Mouse (Mus musculus) stomach, embryonic 16.5 days (tissue): ENCODE data around the gene Ndufb10. TPM values are rescaled to one million over a fixed set of nuclear protein-coding genes. Genes with fewer than 3 reads are reported as not detected.
A peak's percentile ranks its signal among the peaks of the same experiment; 100 is the strongest.

Source experiments
- ATAC-seq: fragments of 200-750 bp; cut with Nextera tagmentation; 2 replicates; pipeline ENCODE4 v1.8.0; 2017; ENCODE audit warnings: moderate number of reproducible peaks, moderate TSS enrichment; ENCODE audit not compliant: insufficient read depth, low FRiP score
- H3K27ac ChIP-seq: fragments of 300-500 bp; sonication (generic); 2 replicates; pipeline ENCODE4 v1.5.1; 2014; ENCODE audit warnings: low read length
- H3K27me3 ChIP-seq: fragments of 300-500 bp; sonication (generic); 2 replicates; pipeline ENCODE4 v1.6.1; 2014; ENCODE audit warnings: low read length, control low read depth, mixed read lengths; ENCODE audit not compliant: control insufficient read depth, insufficient read depth
- H3K36me3 ChIP-seq: fragments of 300-500 bp; sonication (generic); 2 replicates; pipeline ENCODE4 v1.6.1; 2014; ENCODE audit warnings: low read length; ENCODE audit not compliant: control insufficient read depth, insufficient read depth
- H3K4me1 ChIP-seq: fragments of 300-500 bp; sonication (generic); 2 replicates; pipeline ENCODE4 v1.6.1; 2014; ENCODE audit warnings: low read length, control low read depth, mixed read lengths; ENCODE audit not compliant: control insufficient read depth, insufficient read depth
- H3K4me2 ChIP-seq: fragments of 300-500 bp; sonication (generic); 2 replicates; pipeline ENCODE4 v1.6.1; 2014; ENCODE audit warnings: low read depth, low read length, mixed read lengths
- H3K4me3 ChIP-seq: fragments of 300-500 bp; sonication (generic); replicated peaks from 2 replicates; pipeline ENCODE4 v1.5.1; 2014; ENCODE audit warnings: mild to moderate bottlenecking, low read length
- H3K9ac ChIP-seq: fragments of 300-500 bp; sonication (generic); 2 replicates; pipeline ENCODE4 v1.6.1; 2014; ENCODE audit warnings: low read length
- H3K9me3 ChIP-seq: fragments of 300-500 bp; sonication (generic); replicated peaks from 2 replicates; pipeline ENCODE4 v1.6.1; 2016; ENCODE audit warnings: low read length, control low read depth; ENCODE audit not compliant: control insufficient read depth
- WGBS: fragments of 180-500 bp; shearing (Covaris S2); extraction: QIAGEN DNeasy Blood & Tissue Kit; methylation state at CpG from one replicate; pipeline ENCODE4 v1.1.7; 2014; 5-methylcytosine and 5-hydroxymethylcytosine counted together
- polyA plus RNA-seq: library from polyadenylated mRNA; unstranded; fragments of >200 nt; fragmentation: Nextera tagmentation; extraction: Ambion mirVana; gene quantifications from 2 replicates; pipeline ENCODE4 v1.2.1, GENCODE M21; 2015

Gene Ndufb10
- polyA plus RNA-seq, 1 experiment from 2014 or later = 246 TPM

- Histone ChIP-seq H3K9ac (peak within 1 kb of the TSS; percentile 95), H3K9me3 (no peaks in the 10 kb centered on the region), H3K27me3 (no peaks in the 10 kb centered on the region), H3K4me2 (peak within 1 kb of the TSS; percentile 48), H3K4me3 (peak within 1 kb of the TSS; percentile 94), H3K4me1 (peaks cover 14% of the 10 kb centered on the region), H3K27ac (no peak within 1 kb of the TSS), H3K36me3 (0 out of 2 replicates have a peak, but pooled peaks cover 3% of the 10 kb centered on the region)
- ATAC-seq = no peak
- WGBS = 91% methylated on average over 4 of the region's 4 CpGs
These were observed 6.3 kb downstream of the Ndufb10 start, which contains the start of the genes Rnf151 and Rps2 for GRCm38 (mm10) chr17:24717943-24718342. TSS of gene Rnf151 (minus strand) at chr17:24718063. TSS of gene Rps2 (plus strand) at chr17:24718116.

GRCm38 (mm10) chr17:24716166-24716682 is 8.1 kb downstream of the Ndufb10 start:
- Histone ChIP-seq H3K27ac (no peak overlapping the region), H3K27me3 (no peaks in the 10 kb centered on the region), H3K9me3 (no peaks in the 10 kb centered on the region), H3K36me3 (0 out of 2 replicates have a peak, but pooled peaks cover 3% of the 10 kb centered on the region), H3K4me1 (peaks cover 2% of the 10 kb centered on the region; the same call in 1 of the 2 replicates), H3K4me2 (no peak overlapping the region), H3K4me3 (no peak overlapping the region), H3K9ac (no peak overlapping the region)
- no peak for ATAC-seq
- 97% methylated on average over 15 of the region's 15 CpGs for WGBS

GRCm38 (mm10) chr17:24715556-24715955 is 8.7 kb downstream of the Ndufb10 start:
- Histone ChIP-seq H3K36me3 (0 out of 2 replicates have a peak, but pooled peaks cover 3% of the 10 kb centered on the region), H3K4me3 (no peak overlapping the region), H3K9ac (no peak overlapping the region), H3K27me3 (no peaks in the 10 kb centered on the region), H3K9me3 (no peaks in the 10 kb centered on the region), H3K27ac (no peak overlapping the region), H3K4me2 (no peak overlapping the region), H3K4me1 (no peaks in the 10 kb centered on the region)
- 75% methylated on average over 6 of the region's 6 CpGs for WGBS
- ATAC-seq = no peak

DNA sequence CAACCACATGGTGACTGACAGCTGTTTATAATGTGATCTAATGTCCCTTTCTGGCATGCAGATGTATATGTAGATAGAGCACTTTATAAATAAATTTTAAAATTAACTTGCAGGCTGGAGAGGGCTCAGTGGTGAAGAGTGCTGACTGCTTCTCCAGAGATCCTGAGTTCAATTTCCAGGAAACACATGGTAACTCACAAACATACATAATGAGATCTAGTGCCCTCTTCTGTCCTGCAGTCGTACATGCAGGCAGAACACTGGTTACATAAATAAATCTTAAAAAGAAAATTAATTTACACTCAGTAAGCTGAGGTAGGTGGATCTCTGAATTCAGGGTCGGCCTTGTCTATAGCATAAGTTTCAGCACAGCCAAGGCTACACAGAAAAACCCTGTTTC is 15.6 kb downstream of the Ndufb10 start:
- peaks cover 16% of the 10 kb centered on the region; the same call in 1 of the 2 replicates for H3K4me1 ChIP-seq
- H3K9me3 ChIP-seq = no peaks in the 10 kb centered on the region
- H3K27ac ChIP-seq = no peak overlapping the region
- ATAC-seq = no peak
- no peak overlapping the region for H3K4me2 ChIP-seq
- H3K4me3 ChIP-seq = 0 out of 2 replicates have a peak overlapping the region, but pooled peaks have one; percentile 78
- 27% methylated on average over 2 of the region's 2 CpGs for WGBS
- peaks cover 9% of the 10 kb centered on the region; the same call in 1 of the 2 replicates for H3K36me3 ChIP-seq
- no peaks in the 10 kb centered on the region for H3K27me3 ChIP-seq
- H3K9ac ChIP-seq = no peak overlapping the region

DNA sequence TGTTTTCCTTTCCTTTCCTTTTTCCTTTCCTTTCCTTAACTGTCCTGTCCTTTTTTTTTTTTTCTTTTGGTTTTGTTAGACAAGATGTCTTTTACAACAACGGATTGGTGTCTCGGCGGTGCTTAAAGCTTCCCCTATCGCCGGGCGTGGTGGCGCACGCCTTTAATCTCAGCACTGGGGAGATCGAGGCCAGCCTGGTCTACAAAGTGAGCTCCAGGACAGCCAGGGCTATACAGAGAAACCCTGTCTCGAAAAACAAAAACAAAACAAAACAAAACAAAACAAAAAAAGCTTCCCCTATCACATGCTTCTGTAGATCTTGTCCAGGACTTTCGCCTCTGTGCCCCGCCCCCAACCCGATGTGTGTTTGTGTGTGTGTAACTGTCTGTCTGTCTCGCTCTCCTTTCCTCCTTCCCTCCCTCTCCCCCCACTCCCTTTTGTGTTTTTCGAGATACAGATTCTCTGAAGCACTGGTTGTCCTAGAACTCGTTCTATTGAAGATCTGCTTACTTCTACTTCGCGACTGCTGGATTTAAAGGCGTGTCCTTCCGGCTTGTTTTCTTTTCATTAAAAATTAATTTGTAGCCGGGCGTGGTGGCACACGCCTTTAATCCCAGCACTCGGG is 16.4 kb downstream of the Ndufb10 start:
- Histone ChIP-seq H3K9ac (peak overlapping the region; percentile 81), H3K27ac (peak overlapping the region; percentile 78; the same call in 1 of the 2 replicates), H3K36me3 (peaks cover 11% of the 10 kb centered on the region; the same call in 1 of the 2 replicates), H3K4me3 (peak overlapping the region; percentile 78), H3K4me2 (peak overlapping the region; percentile 56), H3K27me3 (no peaks in the 10 kb centered on the region), H3K9me3 (no peaks in the 10 kb centered on the region), H3K4me1 (peaks cover 16% of the 10 kb centered on the region; the same call in 1 of the 2 replicates)
- peak; percentile 11; the same call in 1 of the 2 replicates for ATAC-seq
- 4% methylated on average over 24 of the region's 24 CpGs for WGBS

GRCm38 (mm10) chr17:24706982-24707800 is 17.1 kb downstream of the Ndufb10 start, which contains the start of gene Tbl3:
TSS of gene Tbl3 (minus strand) at chr17:24707660.
- WGBS = 3% methylated on average over 32 of the region's 32 CpGs
- Histone ChIP-seq H3K4me2 (peak within 1 kb of the TSS; percentile 56), H3K4me1 (peaks cover 16% of the 10 kb centered on the region; the same call in 1 of the 2 replicates), H3K27me3 (no peaks in the 10 kb centered on the region), H3K9me3 (no peaks in the 10 kb centered on the region), H3K27ac (peak within 1 kb of the TSS; percentile 78), H3K4me3 (peak within 1 kb of the TSS; percentile 78), H3K36me3 (peaks cover 18% of the 10 kb centered on the region; the same call in 1 of the 2 replicates), H3K9ac (peak within 1 kb of the TSS; percentile 81)
- ATAC-seq = peak; percentile 87

GRCm38 (mm10) chr17:24705821-24706220 is 18.5 kb downstream of the Ndufb10 start:
- no peaks in the 10 kb centered on the region for H3K9me3 ChIP-seq
- WGBS = 95% methylated on average over 3 of the region's 3 CpGs
- peaks cover 23% of the 10 kb centered on the region for H3K36me3 ChIP-seq
- H3K4me1 ChIP-seq = peaks cover 16% of the 10 kb centered on the region; the same call in 1 of the 2 replicates
- no peak overlapping the region for H3K9ac ChIP-seq
- H3K4me3 ChIP-seq = no peak overlapping the region
- no peak overlapping the region for H3K27ac ChIP-seq
- no peak overlapping the region for H3K4me2 ChIP-seq
- ATAC-seq = no peak
- no peaks in the 10 kb centered on the region for H3K27me3 ChIP-seq

- H3K9me3 ChIP-seq = no peaks in the 10 kb centered on the region
- H3K27ac ChIP-seq = no peak overlapping the region
- peaks cover 22% of the 10 kb centered on the region for H3K4me1 ChIP-seq
- ATAC-seq = no peak
- WGBS = 93% methylated on average over 9 of the region's 9 CpGs
- peaks cover 23% of the 10 kb centered on the region for H3K36me3 ChIP-seq
- no peaks in the 10 kb centered on the region for H3K27me3 ChIP-seq
- no peak overlapping the region for H3K4me3 ChIP-seq
- no peak overlapping the region for H3K4me2 ChIP-seq
- H3K9ac ChIP-seq = no peak overlapping the region
These were observed 23.0 kb downstream of the Ndufb10 start for GRCm38 (mm10) chr17:24701251-24701650.
